Mouse (Mus musculus) lung, postnatal 36 days (tissue): ENCODE measurements around the gene Socs3.

ENCODE experiments used
- DNase-seq: peaks from one replicate; pipeline ENCODE4 v3.0.0; 2022; ENCODE audit warnings: mixed read lengths

Socs3 gene

DNA sequence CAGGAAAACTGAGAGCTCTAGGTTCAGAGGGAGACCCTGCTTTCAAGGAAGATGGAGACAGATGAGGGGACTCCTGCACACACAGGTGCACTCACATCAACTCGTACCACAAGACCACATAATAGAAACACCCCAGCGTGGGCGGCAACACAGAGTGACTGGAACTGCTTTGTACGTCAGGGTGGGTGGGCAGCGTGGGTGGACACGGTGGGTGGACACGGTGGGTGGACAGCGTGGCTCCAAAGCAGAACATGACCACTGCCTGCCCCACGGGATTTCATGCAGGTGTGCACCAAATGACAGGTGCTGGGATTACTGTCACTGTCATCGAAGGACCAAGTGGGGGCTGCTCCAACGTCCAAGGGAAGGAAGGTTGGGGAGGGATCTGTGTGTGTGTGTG is 51.3 kb downstream of the Socs3 start:
- DNase-seq, result no peak
